Mouse (Mus musculus) heart, postnatal 0 days (tissue): ENCODE data around the gene Glg1. TPM values are rescaled to one million over a fixed set of nuclear protein-coding genes. Genes with fewer than 3 reads are reported as not detected.
"Not testable (repeated sequence)": the region's sequence is repeated elsewhere in the genome, so short reads cannot be mapped to it uniquely, and the experiment has no call there.

Experiments used
- ATAC-seq: fragments of 200-750 bp; cut with Nextera tagmentation; 2 replicates; pipeline ENCODE4 v1.8.0; 2017; ENCODE audit warnings: low read depth, moderate number of reproducible peaks, moderate library complexity; ENCODE audit not compliant: insufficient read depth
- DNase-seq: peaks from one replicate; pipeline ENCODE4 v3.0.0-alpha.2; 2016; ENCODE audit warnings: low spot score
- H3K27ac ChIP-seq: fragments of 300-500 bp; sonication (generic); 2 replicates; pipeline ENCODE4 v1.5.1; 2014; ENCODE audit warnings: low read depth, mild to moderate bottlenecking
- H3K27me3 ChIP-seq: fragments of 300-500 bp; sonication (generic); 2 replicates; pipeline ENCODE4 v1.6.1; 2014; ENCODE audit warnings: low read length, mixed read lengths; ENCODE audit not compliant: control insufficient read depth, insufficient read depth
- H3K36me3 ChIP-seq: fragments of 300-500 bp; sonication (generic); replicated peaks from 2 replicates; pipeline ENCODE4 v1.6.1; 2014; ENCODE audit warnings: low read length, mixed read lengths; ENCODE audit not compliant: control insufficient read depth, insufficient read depth
- H3K4me1 ChIP-seq: fragments of 300-500 bp; sonication (generic); 2 replicates; pipeline ENCODE4 v1.6.1; 2014; ENCODE audit warnings: antibody characterized with exemption; ENCODE audit not compliant: control insufficient read depth, insufficient read depth
- H3K4me2 ChIP-seq: fragments of 300-500 bp; sonication (generic); 2 replicates; pipeline ENCODE4 v1.6.1; 2014; ENCODE audit warnings: low read depth, mild to moderate bottlenecking, low read length, moderate library complexity
- H3K4me3 ChIP-seq: fragments of 300-500 bp; sonication (generic); 2 replicates; pipeline ENCODE4 v1.5.1; 2014; ENCODE audit warnings: low read depth, low read length
- H3K9ac ChIP-seq: fragments of 300-500 bp; sonication (generic); replicated peaks from 2 replicates; pipeline ENCODE4 v1.6.1; 2014; ENCODE audit warnings: low read depth, low read length, mixed read lengths
- H3K9me3 ChIP-seq: fragments of 300-500 bp; sonication (generic); replicated peaks from 2 replicates; pipeline ENCODE4 v1.6.1; 2016; ENCODE audit warnings: low read length; ENCODE audit not compliant: control insufficient read depth
- CTCF ChIP-seq: IDR thresholded peaks from 2 replicates; pipeline ENCODE4 v1.5.1; 2016; ENCODE audit warnings: antibody characterized with exemption, control low read depth, low read depth
- EP300 ChIP-seq: IDR thresholded peaks from 2 replicates; pipeline ENCODE4 v1.6.1; 2016; ENCODE audit warnings: antibody characterized with exemption, low read depth
- WGBS: fragments of 180-500 bp; shearing (Covaris S2); extraction: QIAGEN DNeasy Blood & Tissue Kit; methylation state at CpG from one replicate; pipeline ENCODE4 v1.1.7; 2014; 5-methylcytosine and 5-hydroxymethylcytosine counted together
- polyA plus RNA-seq: library from polyadenylated mRNA; unstranded; fragments of >200 nt; fragmentation: Nextera tagmentation; extraction: Ambion mirVana; gene quantifications from 2 replicates; pipeline ENCODE4 v1.2.1, GENCODE M21; 2015
- total RNA-seq: library from RNA; depleted of rRNA; stranded (reverse); fragments of >200 nt; gene quantifications from 2 replicates; pipeline ENCODE4 v1.2.3, GENCODE M21; 2014; ENCODE audit warnings: low replicate concordance

The Glg1 gene
- total and polyA plus RNA-seq, 2 experiments from 2014 or later, result 37.1 to 41.9 TPM

- H3K4me3 ChIP-seq, result no peak overlapping the region
- no peak overlapping the region for H3K27ac ChIP-seq
- H3K9me3 ChIP-seq, result no peaks in the 10 kb centered on the region
- no peak overlapping the region for H3K9ac ChIP-seq
- 95% methylated on average over 7 of the region's 7 CpGs for WGBS
- H3K4me1 ChIP-seq, result no peaks in the 10 kb centered on the region
- H3K36me3 ChIP-seq, result peaks cover 76% of the 10 kb centered on the region
- ATAC-seq (no peak), DNase-seq (no peak)
- TF ChIP-seq EP300, result no peak
- no peak for TF ChIP-seq CTCF
- H3K27me3 ChIP-seq, result no peaks in the 10 kb centered on the region
- H3K4me2 ChIP-seq, result no peak overlapping the region
Measured at GRCm38 (mm10) chr8:111290586-111290985, 31.6 kb upstream of the Glg1 start.

- DNase-seq (no peak), ATAC-seq (no peak)
- Histone ChIP-seq H3K9me3 (no peaks in the 10 kb centered on the region), H3K4me3 (no peak overlapping the region), H3K9ac (no peak overlapping the region), H3K4me1 (no peaks in the 10 kb centered on the region), H3K4me2 (no peak overlapping the region), H3K36me3 (peaks cover 88% of the 10 kb centered on the region), H3K27me3 (no peaks in the 10 kb centered on the region), H3K27ac (no peak overlapping the region)
- TF ChIP-seq CTCF, result no peak
- no peak for TF ChIP-seq EP300
- 88% methylated on average over 4 of the region's 4 CpGs for WGBS
Measured at GRCm38 (mm10) chr8:111285603-111286002, 26.6 kb upstream of the Glg1 start.

- Histone ChIP-seq H3K4me3 (no peak overlapping the region), H3K36me3 (peaks cover 89% of the 10 kb centered on the region), H3K9me3 (no peaks in the 10 kb centered on the region), H3K4me1 (no peaks in the 10 kb centered on the region), H3K4me2 (no peak overlapping the region), H3K9ac (no peak overlapping the region), H3K27ac (no peak overlapping the region), H3K27me3 (no peaks in the 10 kb centered on the region)
- no peak for TF ChIP-seq EP300
- TF ChIP-seq CTCF, result no peak
- WGBS, result 89% methylated on average over 3 of the region's 3 CpGs
- DNase-seq (no peak), ATAC-seq (no peak)
Measured at GRCm38 (mm10) chr8:111282093-111282492, 23.1 kb upstream of the Glg1 start.

GRCm38 (mm10) chr8:111268277-111268676 is 9.3 kb upstream of the Glg1 start:
- Histone ChIP-seq H3K27me3 (no peaks in the 10 kb centered on the region), H3K27ac (no peak overlapping the region), H3K9ac (no peak overlapping the region), H3K4me1 (no peaks in the 10 kb centered on the region), H3K9me3 (no peaks in the 10 kb centered on the region; the same call in 1 of the 2 replicates), H3K4me2 (no peak overlapping the region), H3K4me3 (no peak overlapping the region), H3K36me3 (peaks cover 21% of the 10 kb centered on the region)
- no peak for ATAC-seq
- TF ChIP-seq CTCF, result peak; percentile 13; the same call in 1 of the 2 replicates
- TF ChIP-seq EP300, result no peak
- no peak for DNase-seq
- WGBS, result 82% methylated on average over 2 of the region's 2 CpGs

GRCm38 (mm10) chr8:111266161-111266560 is 7.1 kb upstream of the Glg1 start:
- not testable (repeated sequence) for H3K27ac ChIP-seq, H3K9me3 ChIP-seq, H3K4me3 ChIP-seq, H3K4me2 ChIP-seq, H3K9ac ChIP-seq, DNase-seq, H3K4me1 ChIP-seq, ATAC-seq, H3K27me3 ChIP-seq
- WGBS, result 72% methylated on average over 7 of the region's 7 CpGs
- peaks cover 12% of the 10 kb centered on the region for H3K36me3 ChIP-seq

- 75% methylated on average over 2 of the region's 2 CpGs for WGBS
- no peak for ATAC-seq
Measured at GRCm38 (mm10) chr8:111264693-111265220, 5.7 kb upstream of the Glg1 start.

More at GRCm38 (mm10) chr8:111264693-111265220, 5.7 kb upstream of the Glg1 start:
- H3K4me3 ChIP-seq, result no peak overlapping the region
- no peak overlapping the region for H3K4me2 ChIP-seq
- 0 out of 2 replicates have a peak, but pooled peaks cover 2% of the 10 kb centered on the region for H3K4me1 ChIP-seq
- no peak overlapping the region for H3K9ac ChIP-seq
- peaks cover 4% of the 10 kb centered on the region; the same call in 1 of the 2 replicates for H3K36me3 ChIP-seq
- DNase-seq, result no peak
- no peaks in the 10 kb centered on the region; the same call in 1 of the 2 replicates for H3K9me3 ChIP-seq
- TF ChIP-seq EP300 (no peak), CTCF (no peak)
- no peaks in the 10 kb centered on the region for H3K27me3 ChIP-seq
- H3K27ac ChIP-seq, result no peak overlapping the region
